Mouse (Mus musculus): ENCODE measurements around the gene Rpl7a. TPM values are rescaled to one million over a fixed set of nuclear protein-coding genes. Genes with fewer than 3 reads are reported as not detected.

Gene Rpl7a
- polyA plus RNA-seq, 1 experiment from 2014 or later, result 341 TPM

DNA sequence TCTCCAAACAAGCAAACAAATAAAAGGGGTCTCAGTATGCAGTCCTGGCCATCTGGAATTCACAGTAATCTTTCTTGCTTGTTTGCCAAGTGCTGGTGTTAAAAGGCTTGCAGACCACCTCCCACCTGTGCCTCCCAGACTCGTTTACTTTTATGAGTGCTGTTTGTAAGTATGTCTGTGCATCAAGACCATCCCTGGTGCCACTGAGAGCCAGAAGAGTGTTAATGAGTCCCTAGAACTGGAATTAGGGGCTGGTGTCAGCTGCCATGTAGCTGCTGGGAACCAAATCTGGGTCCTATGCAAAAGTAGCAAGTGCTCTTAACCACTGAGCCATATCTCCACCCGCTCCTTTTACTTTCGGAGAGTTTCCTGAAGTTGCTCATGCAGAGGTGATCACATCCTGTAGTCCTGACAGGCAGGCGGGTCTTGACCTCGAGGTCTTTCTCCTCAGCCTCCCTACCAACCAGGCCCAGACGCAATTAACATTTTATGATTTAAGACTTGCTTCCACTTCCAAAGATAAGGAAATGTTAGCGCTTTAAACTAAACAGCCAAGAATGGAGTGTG, 8.6 kb upstream of the Rpl7a start:
- Histone ChIP-seq H3K27me3 (replicated peaks; ENCODE audit: control insufficient read depth, insufficient read depth, low read length) (no peaks in the 10 kb centered on the region), H3K27ac (ENCODE audit: low read depth, low read length) (no peak overlapping the region), H3K36me3 (ENCODE audit: control insufficient read depth, insufficient read depth, low read length) (peaks cover 30% of the 10 kb centered on the region), H3K9ac (ENCODE audit: low read depth, low read length) (peak overlapping the region; percentile 85), H3K4me3 (ENCODE audit: low read length) (peak overlapping the region; percentile 88), H3K4me1 (ENCODE audit: control insufficient read depth, insufficient read depth, low read depth, low read length) (peaks cover 19% of the 10 kb centered on the region), H3K4me2 (ENCODE audit: low read length) (peak overlapping the region; percentile 71), H3K9me3 (ENCODE audit: control insufficient read depth, low read length) (no peaks in the 10 kb centered on the region)
- ATAC-seq, result no peak
- 15% methylated on average over 7 of the region's 7 CpGs for WGBS

DNA sequence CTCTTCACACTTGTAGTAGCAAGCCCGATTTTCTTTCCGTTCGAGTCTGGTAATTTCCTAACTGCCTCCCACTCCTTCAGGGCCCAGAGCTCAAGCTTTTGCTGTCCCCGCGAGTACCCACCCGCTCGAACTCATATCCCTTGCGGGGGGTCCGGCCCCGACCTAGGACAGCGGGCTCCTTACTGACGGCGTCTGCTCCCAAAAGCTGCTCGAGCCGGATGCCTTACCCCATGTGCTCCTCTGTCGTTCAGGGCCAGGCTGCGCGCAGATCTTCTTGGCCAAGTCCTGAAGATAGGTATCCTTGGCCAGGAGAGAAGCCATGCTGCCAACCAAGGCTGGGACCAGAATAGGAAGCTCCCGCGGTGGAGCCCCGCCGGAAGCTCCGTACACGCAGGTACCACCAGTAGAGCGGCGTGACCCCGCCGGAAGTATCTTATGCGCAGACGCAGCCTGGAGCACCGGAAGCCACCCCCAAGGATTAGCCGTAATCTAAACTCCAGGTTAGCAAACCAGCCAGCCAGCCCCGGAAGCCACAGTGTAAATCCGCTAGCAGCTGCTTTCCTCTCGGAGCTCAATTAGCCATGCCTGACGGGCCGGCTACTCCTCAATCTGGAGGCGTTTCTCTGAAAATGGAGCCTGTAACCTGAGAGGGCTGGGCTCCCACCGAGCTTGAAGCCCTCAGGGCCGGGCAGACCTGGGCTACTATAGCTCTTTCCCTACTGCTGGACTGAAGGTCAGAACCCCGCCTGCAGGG, 7.9 kb upstream of the Rpl7a start, which contains the start of gene Surf6:
Surf6 (minus strand) TSS at position 413 of the 754 bp plus-strand sequence.
- WGBS, result under 1% methylated on average over 41 of the region's 41 CpGs
- peak; percentile 96 for ATAC-seq

DNA sequence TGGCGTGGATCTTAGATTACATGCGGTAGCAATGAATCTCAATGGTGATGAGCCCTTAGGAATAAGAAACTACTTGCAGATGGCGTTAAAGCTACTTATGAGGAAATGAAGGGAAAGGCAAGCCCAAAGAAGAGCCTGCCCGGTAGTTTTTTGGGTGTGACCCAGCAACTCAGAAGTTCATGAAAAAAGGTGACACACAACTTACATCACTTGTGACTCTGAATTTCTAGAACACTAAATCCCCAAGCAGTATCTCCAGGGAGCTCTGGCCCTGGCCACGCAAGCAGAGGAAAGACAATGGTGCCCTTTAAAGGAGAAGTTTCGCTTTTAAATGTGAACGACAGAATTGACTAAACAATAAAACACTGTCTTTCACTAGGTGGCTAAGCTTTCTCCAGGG, 7.3 kb upstream of the Rpl7a start:
- Histone ChIP-seq H3K4me1 (ENCODE audit: control insufficient read depth, insufficient read depth, low read depth, low read length) (peaks cover 21% of the 10 kb centered on the region), H3K9ac (ENCODE audit: low read depth, low read length) (peak overlapping the region; percentile 85), H3K36me3 (ENCODE audit: control insufficient read depth, insufficient read depth, low read length) (peaks cover 28% of the 10 kb centered on the region), H3K4me2 (ENCODE audit: low read length) (peak overlapping the region; percentile 71), H3K9me3 (ENCODE audit: control insufficient read depth, low read length) (no peaks in the 10 kb centered on the region), H3K4me3 (ENCODE audit: low read length) (peak overlapping the region; percentile 88), H3K27me3 (replicated peaks; ENCODE audit: control insufficient read depth, insufficient read depth, low read length) (no peaks in the 10 kb centered on the region), H3K27ac (ENCODE audit: low read depth, low read length) (peak overlapping the region; percentile 90)
- 5% methylated on average over 7 of the region's 7 CpGs for WGBS
- ATAC-seq, result no peak

More for the DNA sequence above, 7.9 kb upstream of the Rpl7a start, which contains the start of gene Surf6:
- Histone ChIP-seq H3K9me3 (ENCODE audit: control insufficient read depth, low read length) (no peaks in the 10 kb centered on the region), H3K27me3 (replicated peaks; ENCODE audit: control insufficient read depth, insufficient read depth, low read length) (no peaks in the 10 kb centered on the region), H3K9ac (ENCODE audit: low read depth, low read length) (peak within 1 kb of the TSS; percentile 85), H3K27ac (ENCODE audit: low read depth, low read length) (peak within 1 kb of the TSS; percentile 90), H3K36me3 (ENCODE audit: control insufficient read depth, insufficient read depth, low read length) (peaks cover 31% of the 10 kb centered on the region), H3K4me2 (ENCODE audit: low read length) (peak within 1 kb of the TSS; percentile 71), H3K4me1 (ENCODE audit: control insufficient read depth, insufficient read depth, low read depth, low read length) (peaks cover 19% of the 10 kb centered on the region), H3K4me3 (ENCODE audit: low read length) (peak within 1 kb of the TSS; percentile 88)

DNA sequence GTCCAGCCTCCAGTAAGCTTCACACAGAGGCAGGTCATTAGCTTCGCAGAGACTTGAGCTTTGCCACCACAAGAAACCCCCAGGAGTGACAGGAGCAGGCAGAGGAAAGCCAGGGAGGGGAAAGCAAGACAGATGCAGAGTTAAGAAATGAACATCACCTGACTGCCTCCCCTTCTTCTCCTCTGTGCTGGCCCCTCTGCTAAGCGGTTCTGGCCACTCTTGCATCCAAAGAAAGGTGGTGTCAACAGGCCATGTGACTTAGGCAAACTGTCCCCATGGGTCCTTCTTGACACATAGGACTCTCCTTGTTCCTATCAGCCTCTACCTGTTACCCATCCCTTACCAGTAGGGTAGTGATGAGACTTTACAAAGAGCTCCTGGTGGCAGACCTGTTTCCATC, 4.6 kb upstream of the Rpl7a start:
- Histone ChIP-seq H3K4me1 (ENCODE audit: control insufficient read depth, insufficient read depth, low read depth, low read length) (peaks cover 36% of the 10 kb centered on the region), H3K9ac (ENCODE audit: low read depth, low read length) (no peak overlapping the region), H3K36me3 (ENCODE audit: control insufficient read depth, insufficient read depth, low read length) (peaks cover 18% of the 10 kb centered on the region), H3K27me3 (replicated peaks; ENCODE audit: control insufficient read depth, insufficient read depth, low read length) (no peaks in the 10 kb centered on the region), H3K27ac (ENCODE audit: low read depth, low read length) (no peak overlapping the region), H3K4me2 (ENCODE audit: low read length) (no peak overlapping the region), H3K9me3 (ENCODE audit: control insufficient read depth, low read length) (no peaks in the 10 kb centered on the region), H3K4me3 (ENCODE audit: low read length) (no peak overlapping the region)
- no peak for ATAC-seq
- 88% methylated on average over 2 of the region's 2 CpGs for WGBS

DNA sequence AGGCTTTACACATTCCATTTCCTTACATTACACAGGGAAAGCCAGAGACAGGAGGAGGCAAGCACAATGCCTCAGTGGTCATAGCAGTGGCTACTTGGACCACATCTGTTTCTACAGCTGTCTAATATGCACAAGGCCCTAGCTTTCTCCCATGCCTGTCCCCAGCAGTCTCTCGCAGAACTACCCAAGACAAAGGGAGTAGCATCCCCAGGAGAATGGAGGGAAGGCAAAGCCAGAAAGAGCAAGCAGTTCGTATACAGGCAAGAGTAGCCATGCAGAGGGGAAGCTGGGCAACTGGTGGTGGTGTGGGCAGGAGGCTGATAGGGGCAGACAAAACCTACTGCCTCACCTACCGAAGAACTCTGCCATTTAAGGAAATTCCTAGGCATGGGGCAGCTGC, 4.1 kb upstream of the Rpl7a start:
- Histone ChIP-seq H3K36me3 (ENCODE audit: control insufficient read depth, insufficient read depth, low read length) (peaks cover 18% of the 10 kb centered on the region), H3K4me1 (ENCODE audit: control insufficient read depth, insufficient read depth, low read depth, low read length) (peaks cover 34% of the 10 kb centered on the region), H3K4me2 (ENCODE audit: low read length) (no peak overlapping the region), H3K4me3 (ENCODE audit: low read length) (no peak overlapping the region), H3K9ac (ENCODE audit: low read depth, low read length) (no peak overlapping the region), H3K27me3 (replicated peaks; ENCODE audit: control insufficient read depth, insufficient read depth, low read length) (no peaks in the 10 kb centered on the region), H3K27ac (ENCODE audit: low read depth, low read length) (no peak overlapping the region), H3K9me3 (ENCODE audit: control insufficient read depth, low read length) (no peaks in the 10 kb centered on the region)
- ATAC-seq, result no peak
- 97% methylated on average over 3 of the region's 3 CpGs for WGBS

DNA sequence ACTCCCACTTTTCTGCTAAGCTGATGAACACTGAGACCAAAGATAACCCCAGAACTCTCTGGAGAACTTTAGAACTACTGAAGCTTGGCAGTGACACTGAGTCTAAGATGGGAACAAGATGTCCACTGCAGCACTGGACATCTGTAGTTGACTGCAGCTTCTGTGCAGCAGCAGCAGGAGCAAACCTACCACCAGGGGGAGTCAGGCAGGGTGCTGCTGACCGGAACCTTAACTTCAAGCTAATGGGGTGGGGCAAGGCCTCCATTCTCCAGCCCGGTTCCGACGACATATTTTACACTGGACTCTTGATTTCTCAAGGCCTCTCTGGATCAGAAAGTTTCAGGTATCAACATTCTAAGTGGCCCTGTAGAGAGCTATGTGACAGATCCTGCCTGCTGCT, 3.5 kb upstream of the Rpl7a start:
- no peak for ATAC-seq
- Histone ChIP-seq H3K4me2 (ENCODE audit: low read length) (no peak overlapping the region), H3K27me3 (replicated peaks; ENCODE audit: control insufficient read depth, insufficient read depth, low read length) (no peaks in the 10 kb centered on the region), H3K27ac (ENCODE audit: low read depth, low read length) (no peak overlapping the region), H3K9ac (ENCODE audit: low read depth, low read length) (no peak overlapping the region), H3K36me3 (ENCODE audit: control insufficient read depth, insufficient read depth, low read length) (peaks cover 18% of the 10 kb centered on the region), H3K4me1 (ENCODE audit: control insufficient read depth, insufficient read depth, low read depth, low read length) (peaks cover 34% of the 10 kb centered on the region), H3K4me3 (ENCODE audit: low read length) (no peak overlapping the region), H3K9me3 (ENCODE audit: control insufficient read depth, low read length) (no peaks in the 10 kb centered on the region)
- WGBS, result 55% methylated on average over 4 of the region's 4 CpGs

DNA sequence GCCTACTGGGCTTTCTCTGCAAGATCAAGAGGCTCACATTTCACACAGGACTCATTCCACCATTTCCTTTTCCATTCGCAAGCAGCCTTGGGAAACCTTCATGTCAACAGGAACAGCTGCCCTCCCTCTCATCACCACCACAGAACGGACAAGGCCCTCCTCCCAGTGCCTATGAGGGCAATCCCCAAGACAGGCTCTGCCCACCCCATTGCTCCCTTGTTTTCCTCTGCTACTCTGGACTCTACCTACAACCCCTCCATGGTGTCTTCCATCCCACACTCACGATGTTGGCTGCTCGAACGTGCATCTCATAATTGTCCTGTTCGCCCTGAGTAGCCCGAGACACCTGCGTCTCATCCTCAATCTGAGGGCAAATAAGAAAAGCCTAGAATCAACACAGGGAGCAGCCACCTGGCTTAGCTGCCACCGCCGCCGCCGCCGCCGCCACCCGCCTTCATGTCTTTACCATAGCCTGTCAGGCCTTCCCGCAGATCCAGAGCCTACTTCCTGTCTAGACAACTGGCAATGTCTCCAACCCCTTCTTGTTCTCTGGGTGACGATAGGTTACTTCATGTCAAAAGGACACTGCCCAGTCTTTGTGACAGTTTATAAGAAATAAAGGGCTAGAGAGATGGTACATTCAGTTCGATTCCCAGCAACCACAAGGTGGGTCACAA, 1.7 kb upstream of the Rpl7a start:
- H3K27me3 ChIP-seq (replicated peaks; ENCODE audit: control insufficient read depth, insufficient read depth, low read length), result no peaks in the 10 kb centered on the region
- H3K36me3 ChIP-seq (ENCODE audit: control insufficient read depth, insufficient read depth, low read length), result peaks cover 35% of the 10 kb centered on the region
- WGBS, result 90% methylated on average over 18 of the region's 18 CpGs
- no peaks in the 10 kb centered on the region for H3K9me3 ChIP-seq (ENCODE audit: control insufficient read depth, low read length)
- peaks cover 33% of the 10 kb centered on the region for H3K4me1 ChIP-seq (ENCODE audit: control insufficient read depth, insufficient read depth, low read depth, low read length)
- peak overlapping the region; percentile 45 for H3K9ac ChIP-seq (ENCODE audit: low read depth, low read length)
- H3K27ac ChIP-seq (ENCODE audit: low read depth, low read length), result no peak overlapping the region
- peak overlapping the region; percentile 77 for H3K4me2 ChIP-seq (ENCODE audit: low read length)
- ATAC-seq, result no peak
- peak overlapping the region; percentile 85; the same call in 1 of the 2 replicates for H3K4me3 ChIP-seq (ENCODE audit: low read length)

DNA sequence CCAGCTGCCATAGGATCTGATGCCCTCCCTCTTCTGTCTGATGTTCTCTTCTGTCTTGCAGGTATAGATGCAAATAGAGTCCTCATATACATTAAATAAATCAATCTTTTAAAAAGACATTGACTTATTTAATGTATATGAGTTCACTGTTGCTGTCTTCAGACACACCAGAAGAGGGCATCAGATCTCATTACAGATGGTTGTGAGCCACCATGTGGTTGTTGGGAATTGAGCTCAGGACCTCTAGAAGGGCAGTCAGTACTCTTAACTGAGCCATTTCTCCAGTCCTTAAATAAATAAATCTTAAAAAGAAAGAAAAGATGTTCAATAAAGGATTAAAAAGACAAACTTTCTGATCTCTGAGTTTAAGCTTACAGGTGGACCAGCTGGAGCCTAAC, 1.2 kb upstream of the Rpl7a start:
- Histone ChIP-seq H3K9ac (ENCODE audit: low read depth, low read length) (peak overlapping the region; percentile 87), H3K9me3 (ENCODE audit: control insufficient read depth, low read length) (no peaks in the 10 kb centered on the region), H3K4me1 (ENCODE audit: control insufficient read depth, insufficient read depth, low read depth, low read length) (peaks cover 31% of the 10 kb centered on the region), H3K27me3 (replicated peaks; ENCODE audit: control insufficient read depth, insufficient read depth, low read length) (no peaks in the 10 kb centered on the region), H3K27ac (ENCODE audit: low read depth, low read length) (no peak overlapping the region), H3K4me3 (ENCODE audit: low read length) (peak overlapping the region; percentile 85), H3K36me3 (ENCODE audit: control insufficient read depth, insufficient read depth, low read length) (peaks cover 40% of the 10 kb centered on the region), H3K4me2 (ENCODE audit: low read length) (peak overlapping the region; percentile 77)
- ATAC-seq, result no peak
